Mouse (Mus musculus): ENCODE measurements around the gene Atf3.
"Not testable (repeated sequence)": the region's sequence is repeated elsewhere in the genome, so short reads cannot be mapped to it uniquely, and the experiment has no call there.

Atf3 gene

DNA sequence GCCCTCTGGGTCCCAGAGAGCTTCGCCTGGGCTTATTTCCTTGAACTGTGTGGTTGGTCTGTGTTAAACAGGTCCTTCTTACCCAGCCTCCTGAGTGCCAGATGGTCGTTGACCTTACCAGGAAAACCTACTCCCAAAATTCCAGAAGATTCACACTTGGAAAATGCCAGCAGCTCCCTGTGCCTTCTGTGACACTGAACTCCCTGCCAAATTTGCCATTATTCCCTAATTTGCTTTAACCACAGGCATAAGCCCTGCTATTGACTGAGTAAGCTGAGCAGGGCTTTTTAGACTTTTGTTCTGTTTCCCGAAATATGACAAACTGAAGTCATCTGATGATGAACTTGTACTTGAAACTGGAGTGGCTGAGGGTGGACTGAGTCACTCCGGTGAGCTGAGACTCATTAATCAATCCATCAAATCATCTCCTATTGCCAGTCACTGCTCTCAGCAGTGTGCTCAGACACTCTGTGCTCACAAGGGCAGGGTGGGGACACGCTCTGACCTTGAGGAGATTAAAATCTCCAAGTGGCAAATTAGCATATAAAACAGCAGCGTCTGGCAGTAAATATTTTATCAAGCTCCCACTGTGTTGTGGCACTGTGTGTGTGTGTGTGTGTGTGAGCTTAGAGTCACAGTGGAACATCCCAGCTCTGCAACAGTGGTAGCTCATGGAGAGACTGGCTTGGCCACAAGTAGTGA, 28.0 kb downstream of the Atf3 start:
- no peak for DNase-seq

DNA sequence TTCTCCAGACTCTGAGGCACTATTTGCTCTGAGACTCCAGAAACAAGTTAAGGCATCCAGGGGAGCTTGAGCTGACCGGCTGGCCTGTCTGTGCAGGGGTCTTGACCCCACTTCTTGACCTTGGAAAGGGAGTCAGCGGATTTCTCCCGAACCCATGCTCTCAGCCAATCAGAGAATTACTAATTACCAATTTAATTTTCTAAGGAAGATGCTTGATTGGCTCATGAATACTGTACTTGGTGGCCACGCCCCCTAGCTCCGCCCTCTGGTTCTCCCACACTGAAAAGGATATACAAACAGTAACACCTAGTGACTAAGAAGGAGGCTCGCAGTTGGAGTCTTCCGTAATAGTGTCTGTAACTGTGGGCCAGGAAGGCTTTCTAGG, 31.5 kb downstream of the Atf3 start:
- DNase-seq: peak; percentile 60

DNA sequence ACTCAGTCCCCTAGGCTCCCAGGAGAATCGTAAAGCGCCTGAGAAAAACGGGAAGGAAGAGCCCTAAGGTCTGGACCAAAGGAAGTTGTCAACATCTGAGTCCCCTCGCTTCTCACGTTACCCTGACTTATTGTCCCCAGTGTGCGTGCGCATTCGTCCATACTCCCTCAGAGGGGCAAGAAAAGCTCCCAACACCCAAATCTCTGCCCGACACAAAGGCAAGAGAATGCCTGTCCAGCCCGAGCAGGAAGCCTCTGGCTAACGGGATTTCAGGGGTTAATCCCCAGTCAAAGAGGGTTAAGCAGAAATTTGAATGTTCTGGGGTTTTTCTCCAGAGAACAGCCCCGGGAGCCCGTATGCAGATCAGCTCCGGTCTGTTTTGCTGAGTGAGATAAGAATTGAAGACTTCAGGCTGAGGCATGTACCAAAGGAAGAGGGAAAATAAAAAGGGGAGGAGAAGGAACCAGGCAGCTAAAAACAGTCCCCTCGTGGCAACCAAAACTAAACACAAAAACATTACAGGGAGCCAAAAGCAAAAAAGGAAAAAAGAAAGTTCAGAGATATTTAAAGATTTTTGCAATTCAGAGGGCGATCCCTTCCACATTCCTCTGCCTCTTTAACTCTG, 32.0 kb downstream of the Atf3 start:
- DNase-seq: peak; percentile 25

DNA sequence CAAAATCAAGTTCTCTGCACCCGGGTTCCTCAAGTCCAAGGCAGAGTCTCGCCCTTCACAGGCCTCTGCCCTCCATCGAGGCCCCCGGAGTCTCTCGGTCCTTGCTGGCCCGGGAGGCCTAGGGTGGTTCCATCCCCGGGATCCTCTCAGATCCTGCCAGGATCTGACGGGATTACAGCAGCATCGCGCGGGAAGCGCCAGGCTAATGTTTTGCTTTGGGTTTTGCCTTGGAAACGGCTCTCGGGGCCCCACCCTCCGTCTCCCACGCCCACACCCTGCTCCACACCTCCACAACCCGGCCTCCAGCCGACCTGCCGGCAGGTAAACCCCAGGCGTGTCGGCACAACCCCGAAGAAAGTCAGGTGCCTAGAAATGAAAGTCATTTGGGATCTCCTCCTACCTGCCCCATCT, 33.0 kb downstream of the Atf3 start:
- peak; percentile 52 for DNase-seq

DNA sequence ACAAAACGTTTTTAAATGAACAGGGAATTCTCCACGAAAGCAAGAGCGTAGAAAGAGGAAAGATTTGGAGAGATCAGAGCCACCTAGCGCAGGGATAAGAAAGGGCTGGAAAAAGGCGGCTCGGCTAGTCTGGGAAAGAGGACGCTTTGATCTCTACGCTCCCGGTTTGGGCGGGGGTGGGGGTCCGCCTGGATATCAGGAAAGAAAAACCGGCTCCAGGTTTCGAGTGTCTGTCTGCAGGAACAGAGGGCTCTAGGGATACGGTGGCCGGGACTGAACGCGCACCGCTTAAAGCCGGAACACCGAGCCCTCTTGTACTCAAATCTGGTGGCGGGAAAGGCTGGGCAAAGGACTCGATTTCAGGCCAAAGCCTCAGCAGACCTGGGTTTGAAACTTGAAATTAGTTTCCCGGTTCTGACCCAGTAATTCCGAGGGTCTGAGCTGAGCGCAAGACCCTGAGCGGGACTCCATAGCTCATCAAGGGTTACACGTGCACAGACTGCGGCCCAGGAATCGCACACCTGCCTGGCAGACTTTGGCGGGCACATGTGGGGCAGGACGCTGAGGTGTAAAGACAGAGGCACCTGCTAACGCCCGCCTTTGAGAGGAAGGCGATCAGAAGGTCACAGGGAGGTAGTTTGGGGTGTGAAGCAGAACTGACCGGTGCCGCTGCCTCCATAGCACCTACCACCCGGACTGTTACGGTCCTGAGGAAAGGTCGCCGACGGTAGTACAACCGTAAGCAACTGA, 33.6 kb downstream of the Atf3 start:
- DNase-seq: peak; percentile 31

- DNase-seq: peak; percentile 99
These were observed 34.4 kb downstream of the Atf3 start for GRCm38 (mm10) chr1:191183163-191184065.

GRCm38 (mm10) chr1:191182431-191183162, 35.2 kb downstream of the Atf3 start:
- DNase-seq: peak; percentile 75

DNA sequence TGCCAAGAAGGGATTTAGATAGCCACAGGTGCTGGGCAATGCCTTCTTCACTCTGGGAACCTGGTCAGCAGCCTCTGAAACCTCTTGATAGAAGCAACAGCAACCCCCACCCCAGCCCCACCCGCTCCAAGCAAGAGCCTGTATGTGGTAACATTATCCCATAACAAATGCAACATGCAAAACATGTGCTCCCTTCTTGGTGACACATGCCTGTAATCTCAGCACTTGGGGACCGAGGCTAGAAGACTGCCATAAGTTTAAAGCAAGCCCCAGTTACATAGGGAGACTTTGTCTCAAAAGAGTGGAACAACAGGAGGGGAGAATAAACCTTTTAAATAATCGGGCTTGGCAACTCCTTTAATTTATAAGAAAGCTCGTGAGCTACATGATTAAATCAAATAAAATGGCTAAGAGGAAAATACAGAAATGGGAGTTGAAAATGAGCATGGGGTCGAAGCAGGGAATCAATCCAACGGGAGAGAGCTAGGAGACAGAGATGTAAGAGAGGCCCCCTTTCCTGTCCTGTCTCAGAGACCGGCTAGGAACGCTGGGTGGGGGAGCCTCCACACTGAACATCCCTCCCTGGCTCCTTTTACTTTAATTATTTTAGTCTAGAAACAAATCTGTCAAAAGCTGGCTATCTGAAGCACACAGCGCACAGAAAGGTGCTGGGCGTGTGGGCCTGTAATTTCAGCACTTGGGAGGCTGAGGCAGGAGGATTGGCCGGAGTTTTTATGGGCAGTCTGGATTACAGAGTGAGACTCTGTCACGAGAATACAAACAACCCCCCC, 36.2 kb downstream of the Atf3 start:
- no peak for DNase-seq

DNA sequence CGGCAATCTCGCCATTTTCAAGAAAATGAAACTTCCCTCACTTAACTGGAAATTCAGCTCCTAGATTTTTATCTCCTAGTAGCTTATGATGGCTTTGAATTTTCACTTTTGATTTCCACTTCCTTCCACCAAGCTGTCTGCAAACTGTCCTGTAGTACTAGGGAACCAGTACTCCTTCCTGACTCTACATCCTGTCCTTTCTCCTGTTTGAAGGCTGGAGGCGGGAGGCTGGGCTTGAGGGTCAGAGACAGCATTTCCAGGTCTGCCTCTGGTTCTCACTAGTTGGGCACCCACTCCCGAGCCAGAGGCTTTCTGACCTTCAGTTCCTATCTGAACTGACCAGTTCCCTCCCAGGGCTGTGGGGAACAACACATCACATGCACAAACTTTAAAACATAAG, 37.4 kb downstream of the Atf3 start:
- no peak for DNase-seq

DNA sequence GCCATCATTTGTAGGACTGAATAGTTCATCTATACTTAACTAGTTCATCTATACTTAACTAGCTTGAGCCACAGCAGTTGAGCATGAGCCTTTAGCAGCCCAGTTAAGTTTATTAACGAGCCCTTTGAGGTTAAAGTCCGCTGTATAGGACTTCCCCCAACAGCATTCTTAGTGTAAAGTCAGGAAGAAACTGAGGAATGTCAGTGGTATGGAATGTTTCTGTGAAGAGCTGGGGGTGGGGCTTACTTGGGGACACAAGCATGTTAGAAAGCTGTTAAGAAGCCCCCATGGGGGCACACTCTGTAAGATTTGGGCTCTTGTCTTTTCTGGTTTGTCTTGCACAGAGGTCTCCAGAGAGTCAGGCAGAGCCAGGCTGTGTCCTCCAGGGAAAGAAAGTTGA, 38.0 kb downstream of the Atf3 start:
- DNase-seq: no peak

GRCm38 (mm10) chr1:191178511-191179188, 39.2 kb downstream of the Atf3 start:
- no peak for DNase-seq

- no peak for DNase-seq
These were observed 41.0 kb downstream of the Atf3 start for GRCm38 (mm10) chr1:191176887-191177286.

GRCm38 (mm10) chr1:191172487-191172886, 45.4 kb downstream of the Atf3 start:
- DNase-seq: peak; percentile 26

DNA sequence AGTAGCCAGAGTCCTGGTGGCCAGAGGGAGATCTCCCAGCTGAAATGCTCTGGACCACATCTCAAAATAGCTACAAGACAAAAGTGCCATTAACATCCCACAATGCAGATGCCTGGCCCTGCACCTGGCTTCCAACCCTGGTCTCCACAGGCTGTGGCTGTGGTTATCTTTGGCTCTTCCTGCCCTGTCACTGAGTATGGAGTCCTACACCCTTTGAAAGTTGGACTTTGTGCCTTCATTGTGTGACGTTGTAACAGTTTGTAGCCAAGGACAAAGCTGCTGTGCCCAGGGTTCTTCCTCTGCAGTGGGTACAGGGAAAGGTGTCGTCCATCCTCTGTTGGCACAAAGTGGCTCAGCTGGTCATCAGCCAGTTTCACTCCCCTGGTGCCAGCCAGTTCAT, 47.4 kb downstream of the Atf3 start:
- DNase-seq: no peak

GRCm38 (mm10) chr1:191166189-191166588, 51.6 kb downstream of the Atf3 start:
- DNase-seq: no peak

DNA sequence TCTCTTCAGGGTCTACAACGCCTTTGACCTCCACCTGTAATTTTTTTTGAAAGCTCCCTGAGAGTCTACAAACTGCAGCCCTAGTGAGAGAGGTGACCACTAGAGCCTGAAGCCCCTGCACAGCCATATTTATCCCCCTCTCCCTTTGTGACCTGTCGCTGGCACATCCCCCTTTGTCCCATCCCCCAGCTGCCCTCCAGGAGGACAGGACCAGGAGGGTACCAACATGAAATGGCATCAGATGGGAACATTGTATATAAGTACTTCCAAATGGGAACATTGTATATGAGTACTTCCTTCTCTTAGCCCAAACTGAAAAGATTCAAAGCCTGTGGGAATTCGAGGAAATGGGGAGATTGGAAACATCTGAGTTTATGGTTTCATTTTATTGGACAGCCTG, 53.1 kb downstream of the Atf3 start, which contains the start of gene Fam71a:
Gene Fam71a (minus strand): TSS at position 101 of the 400 bp plus-strand sequence.
- no peak for DNase-seq

DNA sequence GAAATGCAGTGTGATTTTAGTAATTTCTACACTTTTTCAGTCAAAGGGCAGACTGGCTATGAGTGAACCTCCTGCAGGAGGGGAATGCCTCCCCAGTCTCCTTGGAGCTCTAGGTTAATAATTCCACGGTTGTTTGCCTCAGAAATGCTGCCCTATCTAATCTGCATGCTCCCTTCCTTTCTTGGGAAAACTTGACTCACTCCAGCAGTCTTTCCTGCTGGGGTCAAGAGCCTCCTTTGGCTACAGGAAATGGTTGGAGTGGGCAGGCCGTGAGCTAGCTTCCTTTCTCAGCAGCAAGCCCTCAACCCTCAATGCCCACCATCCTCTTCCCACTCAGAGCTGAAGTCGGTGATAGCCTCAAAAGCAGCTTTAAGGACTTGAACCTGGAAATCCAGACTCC, 63.5 kb downstream of the Atf3 start:
- DNase-seq: no peak

DNA sequence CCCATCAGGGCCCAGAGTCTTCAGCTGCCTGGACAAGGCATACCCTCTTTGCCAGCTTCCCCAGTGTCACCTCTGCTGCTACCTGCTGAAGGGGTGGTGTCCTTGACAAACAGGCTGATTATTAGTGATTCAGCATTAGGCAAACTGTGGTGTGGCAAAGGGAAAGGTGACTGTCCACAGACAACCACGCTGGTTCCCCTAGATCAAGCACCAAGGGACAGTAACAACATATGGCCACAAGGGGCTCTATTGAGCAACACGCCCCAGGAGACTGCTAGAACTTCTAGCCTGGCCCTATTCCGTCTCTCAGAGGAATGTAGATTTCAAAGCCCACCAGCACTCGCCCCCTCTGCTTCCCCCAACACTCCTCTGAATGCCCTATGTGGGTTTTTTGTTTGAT, 64.8 kb downstream of the Atf3 start:
- DNase-seq: peak; percentile 63

DNA sequence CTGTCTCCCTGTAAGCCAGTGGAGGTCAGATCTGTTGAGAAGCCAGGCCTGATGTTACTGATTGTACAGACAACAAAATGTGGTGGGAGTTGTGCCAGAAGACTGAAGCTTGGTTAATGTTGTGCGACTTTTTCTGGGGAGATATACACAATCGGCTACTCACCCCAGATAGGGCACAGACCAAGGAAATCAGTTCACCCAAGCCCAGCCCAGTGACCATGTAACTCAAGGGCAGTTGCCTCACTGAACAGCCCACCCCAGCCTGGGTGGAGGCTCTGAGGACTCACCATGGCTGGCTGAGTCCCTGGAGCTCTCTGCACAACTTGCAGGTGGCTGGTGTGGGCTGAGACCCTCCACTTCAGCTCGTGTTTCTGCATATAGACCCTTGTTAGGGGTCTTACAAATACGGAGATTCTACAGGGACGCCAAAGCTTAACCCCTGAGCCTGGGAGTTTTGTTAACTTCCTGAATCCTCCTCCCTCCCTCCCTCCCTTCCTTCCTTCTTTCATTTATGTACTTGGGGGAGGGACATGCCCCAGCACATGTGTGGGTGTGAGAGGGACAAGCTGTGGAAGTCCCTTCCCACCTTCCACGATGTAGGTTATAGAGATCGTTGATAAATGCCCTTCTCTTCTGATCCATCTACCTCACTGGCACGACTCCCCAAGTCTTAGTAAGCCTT, 66.8 kb downstream of the Atf3 start:
- DNase-seq: no peak

- not testable (repeated sequence) for DNase-seq
These were observed 68.3 kb downstream of the Atf3 start for GRCm38 (mm10) chr1:191149489-191149888.
